Mouse (Mus musculus) lung, adult 2 months (tissue): ENCODE measurements around the gene Itgae.

Source experiments
- CTCF ChIP-seq: fragments of 200-500 bp; IDR thresholded peaks from 2 replicates; pipeline ENCODE4 v1.5.1; 2011; ENCODE audit warnings: mild to moderate bottlenecking, low read length, control low read depth; ENCODE audit not compliant: insufficient read depth
- POLR2A ChIP-seq: fragments of 200-500 bp; IDR thresholded peaks from 2 replicates; pipeline ENCODE4 v1.6.1; 2011; ENCODE audit warnings: low read depth, mild to moderate bottlenecking, control low read depth, low read length, borderline replicate concordance; ENCODE audit errors: extremely low read depth

DNA sequence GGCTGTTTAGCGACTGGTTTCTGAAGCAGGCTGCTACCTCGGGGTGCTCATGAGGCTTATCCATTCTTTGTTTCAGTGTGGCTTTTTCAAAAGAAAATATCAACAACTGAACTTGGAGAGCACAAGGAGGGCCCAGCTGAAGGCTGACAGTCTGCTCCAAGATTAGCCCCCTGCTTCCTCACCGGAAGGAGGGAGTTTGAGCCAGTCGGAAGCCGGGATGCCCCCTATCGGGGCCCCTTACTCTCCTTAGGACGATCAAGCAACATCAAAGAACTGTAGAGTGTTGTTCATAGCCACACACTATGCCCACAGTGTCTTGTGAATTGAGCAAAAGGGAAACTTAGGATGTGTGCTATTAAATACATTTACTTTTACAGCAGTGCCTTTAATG, 56.6 kb downstream of the Itgae start:
- TF ChIP-seq POLR2A = no peak
- no peak for TF ChIP-seq CTCF
